Mouse (Mus musculus) layer of hippocampus, postnatal 25 days (tissue): ENCODE results near the gene Ncmap. TPM values are rescaled to one million over a fixed set of nuclear protein-coding genes. Genes with fewer than 3 reads are reported as not detected.

Experiments
- DNase-seq, 2 experiments: peaks; one replicate each; pipeline ENCODE4 v3.0.0; 2022; ENCODE audit warnings: mixed read lengths in 2 of 2, low spot score in 1 of 2; ENCODE audit errors: extremely low spot score in 1 of 2
- total RNA-seq, 2 experiments: library from RNA; stranded (reverse); gene quantifications; 2 replicates each; pipeline ENCODE4 v1.2.3; 2021

The Ncmap gene
- total RNA-seq, result under 1 TPM in 1 of 2 experiments, not detected in 1; 0.54 TPM

DNA sequence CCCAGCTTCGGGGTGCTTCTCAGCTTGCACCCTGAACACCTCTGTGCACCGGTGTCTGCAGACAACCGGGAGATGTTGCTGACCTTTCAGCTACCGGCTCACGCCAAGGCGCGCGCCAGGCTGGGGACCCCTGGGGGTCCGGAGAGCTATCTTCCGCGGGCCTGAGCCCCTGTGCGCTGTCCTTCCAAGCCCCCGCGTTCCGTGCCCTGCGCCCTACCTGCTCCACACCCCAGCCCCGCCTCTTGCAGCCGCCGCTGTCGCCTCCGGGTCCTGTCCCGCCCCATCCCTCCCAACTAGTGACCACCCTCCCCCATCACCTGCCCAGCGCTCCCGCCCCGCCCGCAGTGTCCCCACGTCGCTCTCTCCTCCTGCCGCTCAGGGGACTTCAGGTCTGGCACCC, at the start of gene Ncmap:
Gene Ncmap (minus strand): TSS at position 237 of the 400 bp plus-strand sequence.
- no peak for DNase-seq

DNA sequence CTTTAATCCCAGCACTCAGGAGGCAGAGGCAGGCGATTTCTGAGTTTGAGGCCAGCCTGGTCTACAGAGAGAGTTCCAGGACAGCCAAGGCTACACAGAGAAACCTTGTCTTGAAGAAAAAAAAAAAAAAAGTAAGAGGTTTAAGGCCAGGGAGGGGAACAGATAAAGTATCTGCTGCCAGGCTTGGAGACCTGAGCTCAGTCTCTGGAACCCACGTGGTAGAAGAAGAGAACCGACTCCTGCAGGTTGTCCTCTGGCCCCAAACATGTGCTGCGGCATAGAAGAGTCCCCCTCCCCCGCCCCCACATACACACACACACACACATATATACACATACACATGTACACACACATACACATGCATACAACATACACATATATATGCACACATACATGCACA, 44.4 kb upstream of the Ncmap start:
- DNase-seq, result no peak

DNA sequence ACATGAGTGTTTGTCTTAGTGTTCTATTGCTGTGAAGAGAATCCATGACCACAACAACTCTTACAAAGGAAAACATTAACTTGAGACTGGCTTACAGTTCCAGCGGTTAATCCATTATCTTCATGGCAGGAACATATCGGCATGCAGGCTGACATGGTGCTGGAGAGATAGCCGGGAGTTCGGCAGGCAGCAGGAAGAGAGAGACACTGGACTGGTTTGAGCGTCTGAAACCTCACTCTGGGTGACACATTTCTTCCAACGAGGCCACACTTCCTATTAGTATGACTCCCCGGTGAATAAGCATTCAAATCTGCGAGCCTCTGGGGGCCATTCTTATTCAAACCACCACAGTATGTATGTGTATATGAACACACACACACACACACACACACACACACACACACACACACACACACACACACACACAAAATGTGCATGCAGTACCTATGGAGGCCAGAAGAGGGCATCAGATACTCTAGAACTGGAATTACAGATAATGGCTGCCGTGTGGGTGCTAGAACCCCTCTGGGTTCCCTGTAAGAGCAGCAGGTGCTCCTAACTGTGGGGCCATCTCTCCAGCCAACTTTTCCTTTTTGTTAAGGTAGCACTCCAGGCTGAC, 42.0 kb upstream of the Ncmap start:
- DNase-seq, result no peak

DNA sequence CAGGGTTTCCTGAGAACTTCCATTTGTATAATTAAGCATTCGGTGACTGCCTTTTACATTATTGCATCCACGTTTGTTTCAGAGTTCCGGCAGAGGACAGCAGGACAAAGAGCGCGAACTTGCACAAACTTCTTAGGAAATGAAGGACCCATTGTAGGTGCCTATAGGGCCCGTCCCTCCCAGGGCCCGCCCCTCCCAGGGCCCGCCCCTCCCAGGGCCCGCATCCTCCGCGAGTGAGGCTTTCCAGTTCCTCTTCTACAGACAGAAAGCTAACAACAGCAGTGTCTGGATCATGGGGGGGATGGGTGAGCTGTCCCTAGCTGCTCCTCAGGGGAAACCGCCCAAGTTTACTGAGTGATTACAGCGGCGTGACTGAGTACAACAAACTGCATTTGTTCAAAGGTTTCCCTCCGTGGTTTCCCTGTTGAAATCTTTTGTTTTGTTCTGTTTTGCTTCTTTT, 41.2 kb upstream of the Ncmap start:
- DNase-seq, result no peak

DNA sequence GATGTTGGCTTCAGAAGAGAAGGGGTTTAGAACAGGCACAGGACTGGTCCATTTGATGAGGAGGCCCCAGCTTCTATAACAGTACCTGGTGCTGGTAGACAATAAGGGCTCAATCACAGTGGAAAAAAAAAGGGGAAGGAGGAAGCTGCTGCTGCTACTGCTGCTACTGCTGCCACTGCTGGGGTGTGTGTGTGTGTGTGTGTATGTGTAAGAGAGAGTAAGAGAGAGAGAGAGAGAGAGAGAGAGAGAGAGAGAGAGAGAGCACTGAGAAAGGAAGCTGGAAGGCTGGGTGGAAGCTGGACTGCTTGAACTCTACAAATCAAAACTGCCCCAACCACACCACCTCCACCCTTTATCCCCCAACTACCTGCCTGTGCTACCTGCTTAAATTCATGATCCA, 39.9 kb upstream of the Ncmap start:
- no peak for DNase-seq

DNA sequence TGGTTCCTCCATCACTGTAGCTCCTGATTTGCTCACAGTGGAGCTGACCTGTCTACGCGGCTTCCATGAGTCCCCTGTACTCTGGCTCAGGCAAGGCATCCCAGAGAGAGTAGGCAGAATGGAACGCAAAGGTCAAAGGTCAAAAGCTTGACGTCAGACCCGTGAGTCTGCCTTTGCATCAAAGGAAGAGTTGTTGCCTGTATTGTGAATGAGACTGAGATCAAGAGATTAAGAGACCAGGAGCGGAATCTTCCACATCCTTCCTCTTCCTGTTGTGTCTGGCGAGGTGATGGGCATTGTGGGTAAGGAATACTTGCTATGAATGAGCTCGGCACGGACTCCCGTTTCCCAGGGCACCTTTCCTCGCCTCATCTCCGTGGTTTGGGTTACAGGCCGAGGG, 38.3 kb upstream of the Ncmap start:
- DNase-seq, result no peak

DNA sequence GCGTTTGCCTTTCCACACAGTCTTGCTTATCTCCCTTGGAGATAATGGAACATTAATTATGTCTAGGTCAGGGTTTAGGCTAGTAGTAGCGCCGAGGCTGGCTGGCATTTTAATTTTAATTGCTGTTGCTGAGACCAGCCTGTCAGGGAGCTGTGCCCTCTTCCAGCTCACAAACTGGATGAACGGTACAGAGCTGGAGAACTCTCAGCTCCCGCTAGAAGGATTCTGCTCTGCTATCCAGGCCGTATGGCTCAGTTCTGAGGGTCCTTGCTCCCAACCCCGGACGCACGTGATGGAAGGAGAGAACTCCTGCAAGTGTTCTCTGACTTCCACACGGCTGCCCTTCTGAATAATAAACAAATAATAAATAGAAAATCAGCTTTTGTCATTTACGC, 36.4 kb upstream of the Ncmap start:
- DNase-seq, result no peak

DNA sequence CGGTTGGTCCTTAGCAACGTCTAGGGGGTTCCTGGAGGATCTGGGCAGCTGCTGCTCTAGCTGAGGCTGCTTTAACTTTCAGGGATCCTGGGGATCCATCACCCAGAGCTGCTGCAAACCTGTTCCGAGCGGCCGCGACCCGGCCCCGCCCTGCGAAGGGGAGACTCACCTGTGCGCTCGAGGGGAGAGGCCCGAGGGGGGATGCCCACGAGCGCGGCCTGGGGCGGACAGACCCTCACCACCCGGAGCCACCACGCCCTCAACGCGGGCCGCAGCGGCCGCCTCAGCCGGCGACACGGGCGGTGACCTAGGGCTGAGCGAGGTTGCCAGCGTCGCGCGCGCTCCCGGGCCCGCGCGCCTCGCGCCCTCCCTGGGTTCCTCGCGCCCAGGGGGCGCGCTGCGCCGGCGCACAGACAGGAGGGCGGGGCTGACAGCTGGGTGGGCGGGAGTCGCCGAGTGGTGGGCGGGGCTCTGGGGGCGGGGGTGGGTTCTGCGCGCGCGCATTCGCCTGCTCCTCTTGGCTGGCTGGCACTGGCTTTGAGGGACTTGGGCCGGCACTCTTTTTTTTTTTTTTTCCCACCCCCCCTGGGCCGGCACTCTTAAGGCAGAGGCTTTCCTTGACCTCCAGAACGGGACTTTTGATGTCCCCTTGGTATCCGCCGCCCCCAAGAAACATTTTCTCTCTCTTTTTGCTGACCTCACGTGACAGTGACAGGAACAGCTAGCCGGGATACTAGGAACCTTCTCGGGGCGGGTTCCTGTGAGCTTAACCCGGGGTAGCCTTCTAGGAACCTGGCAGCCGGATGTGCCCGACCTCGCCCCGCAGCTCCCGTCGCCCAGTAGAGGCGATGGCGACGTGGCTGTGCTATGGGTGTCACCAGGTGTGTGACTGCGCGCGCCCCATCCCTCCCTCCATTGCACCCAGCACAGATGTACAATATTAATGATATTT, 35.7 kb upstream of the Ncmap start, which contains the start of gene Rcan3:
Gene Rcan3 (minus strand): TSS at position 411 of the 952 bp plus-strand sequence.
- peak; percentile 47 to 57 for DNase-seq

DNA sequence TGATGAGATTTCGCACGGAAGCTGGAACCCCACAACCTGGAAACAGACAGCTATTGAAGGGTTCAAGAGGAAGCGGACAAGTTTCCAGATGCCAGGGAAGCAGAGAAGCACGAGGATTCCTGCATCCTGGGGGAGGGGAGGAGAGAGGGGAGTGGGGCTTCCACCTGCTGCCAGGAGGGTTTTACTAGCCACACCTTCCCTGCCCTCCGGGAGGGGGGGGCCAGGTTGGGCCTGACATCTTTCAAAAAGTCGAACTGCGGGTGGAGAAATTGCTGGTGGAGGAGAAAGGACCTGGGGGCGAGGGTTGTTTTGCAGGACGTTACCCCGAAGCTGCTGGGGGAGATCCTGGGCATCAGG, 35.0 kb upstream of the Ncmap start:
- DNase-seq, result no peak

DNA sequence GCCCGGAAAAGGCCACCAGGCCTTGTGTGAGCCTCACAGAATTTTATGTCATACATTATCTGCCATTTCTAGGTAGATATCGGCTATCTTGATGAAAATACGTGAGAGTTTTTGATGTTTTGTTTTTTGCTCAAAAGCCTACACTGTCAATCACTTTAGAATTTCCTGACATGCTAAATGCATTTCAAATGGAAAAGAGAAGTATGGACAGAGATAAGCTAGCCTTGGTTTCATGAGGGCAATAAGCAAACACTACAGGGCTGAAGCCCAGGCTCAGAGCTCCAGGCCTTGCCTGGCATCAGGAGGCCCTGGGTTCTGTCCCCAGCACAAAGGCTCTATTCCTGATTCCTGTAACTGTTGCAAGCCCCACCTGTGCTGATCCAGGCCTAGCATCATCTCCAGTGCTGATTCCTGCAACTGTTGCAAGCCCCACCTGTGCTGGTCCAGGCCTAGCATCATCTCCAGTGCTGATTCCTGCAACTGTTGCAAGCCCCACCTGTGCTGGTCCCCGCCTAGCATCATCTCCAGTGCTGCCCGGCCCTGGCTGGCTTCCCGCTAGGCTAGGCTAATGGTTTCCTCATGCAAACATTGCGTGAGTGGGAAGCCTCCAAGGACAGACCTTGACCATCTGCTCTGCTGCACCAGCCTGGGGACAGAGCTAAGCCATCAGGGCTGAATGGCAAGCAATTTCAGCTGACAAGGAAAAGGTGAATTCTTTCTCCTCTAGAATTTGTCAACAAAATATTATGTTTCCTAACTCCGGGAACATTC, 32.1 kb upstream of the Ncmap start:
- DNase-seq, result no peak

DNA sequence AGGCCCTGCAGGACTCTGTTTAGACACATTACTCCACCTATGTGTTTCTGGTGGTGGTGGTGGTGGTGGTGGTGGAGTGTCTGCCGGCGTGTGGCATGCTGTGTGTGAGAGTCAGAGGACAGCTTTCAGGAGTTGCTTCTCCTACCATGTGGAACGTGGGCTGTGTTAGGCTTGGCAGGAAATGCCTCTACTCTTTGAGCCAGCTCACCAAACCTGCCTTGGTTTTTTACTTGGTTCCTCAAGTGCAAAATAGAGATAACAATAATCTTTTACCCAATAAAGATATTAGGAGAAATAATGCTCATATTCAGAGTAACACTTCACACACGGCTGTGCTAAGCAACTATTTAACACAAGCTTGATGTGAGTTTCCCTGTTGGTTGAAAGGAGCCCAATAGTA, 31.4 kb upstream of the Ncmap start:
- DNase-seq, result no peak

DNA sequence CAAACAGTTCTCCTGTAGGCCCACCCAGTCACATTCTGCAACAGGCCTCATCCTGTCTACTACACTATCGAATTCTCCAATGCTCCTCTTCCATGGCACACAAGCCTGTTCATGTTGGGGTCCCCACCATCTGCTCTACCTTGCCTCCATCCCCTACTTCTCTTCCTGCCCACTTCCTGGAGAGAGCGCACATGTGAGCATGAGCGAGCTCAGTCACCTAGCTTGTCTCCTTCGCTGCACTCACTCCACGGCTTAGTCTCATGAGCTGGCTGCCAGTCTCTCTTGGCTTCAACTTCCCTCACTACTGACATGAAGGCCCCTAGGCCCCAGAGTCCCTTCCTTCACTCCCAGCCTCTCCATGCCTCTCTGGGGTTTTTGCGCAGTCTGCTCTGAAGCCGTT, 28.6 kb upstream of the Ncmap start:
- no peak for DNase-seq

DNA sequence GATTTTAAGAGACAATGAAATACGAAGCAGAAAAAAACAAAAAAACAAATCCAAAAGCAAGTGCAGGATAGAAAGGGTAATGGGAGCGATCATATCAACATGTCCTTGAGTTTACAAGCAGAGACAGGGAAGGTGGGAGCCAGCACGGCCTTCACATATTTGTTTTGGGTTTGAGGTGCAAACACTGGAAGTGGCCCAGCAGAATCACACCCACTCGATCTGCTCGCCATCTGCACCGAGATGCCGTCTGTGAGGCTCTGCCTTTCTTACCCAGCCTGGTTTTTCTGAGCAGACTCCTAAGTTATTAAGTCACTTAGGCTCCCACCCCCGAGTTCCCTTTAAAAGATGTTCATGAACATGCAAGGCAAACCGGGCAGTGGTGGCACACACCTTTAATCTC, 27.6 kb upstream of the Ncmap start:
- DNase-seq, result peak; percentile 50 to 64

DNA sequence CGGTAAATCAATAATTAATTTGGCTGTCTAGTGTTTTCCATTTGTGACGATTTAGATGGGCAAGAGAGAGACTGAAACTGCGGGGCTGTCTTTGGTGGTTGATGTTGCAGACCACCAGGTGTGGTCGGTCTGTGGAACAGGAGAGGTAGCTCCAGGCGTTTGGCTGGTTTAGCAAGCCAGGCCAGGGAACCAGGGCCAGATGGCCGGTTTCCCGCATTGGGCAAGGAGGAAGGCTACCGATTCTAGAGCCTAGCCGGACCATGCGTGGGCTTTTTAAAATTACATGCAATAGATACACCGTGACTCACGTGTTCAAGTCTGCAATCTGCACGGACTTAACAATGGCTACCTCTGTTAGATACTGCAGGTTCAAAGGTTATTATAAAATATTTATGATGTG, 22.9 kb upstream of the Ncmap start:
- DNase-seq, result no peak

DNA sequence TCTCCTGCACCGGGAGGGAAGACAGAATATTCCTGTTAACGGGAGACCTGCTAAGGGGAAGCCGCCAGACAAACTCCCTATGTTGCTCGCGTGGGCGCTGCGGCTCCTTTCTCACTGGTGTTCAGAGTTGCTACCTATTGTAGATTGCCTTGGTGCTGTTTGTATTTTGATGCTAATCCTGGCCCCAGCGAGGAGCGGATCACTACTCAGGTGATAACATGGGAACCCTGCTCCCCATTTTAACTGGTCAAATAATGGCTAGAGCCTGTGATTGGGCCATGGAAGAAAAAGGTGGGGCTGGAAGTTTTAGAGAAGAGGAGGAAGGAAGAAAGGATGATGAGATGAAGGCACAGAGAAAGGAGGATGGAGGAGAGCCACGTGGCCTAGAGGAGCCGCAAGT, 22.4 kb upstream of the Ncmap start:
- no peak for DNase-seq

DNA sequence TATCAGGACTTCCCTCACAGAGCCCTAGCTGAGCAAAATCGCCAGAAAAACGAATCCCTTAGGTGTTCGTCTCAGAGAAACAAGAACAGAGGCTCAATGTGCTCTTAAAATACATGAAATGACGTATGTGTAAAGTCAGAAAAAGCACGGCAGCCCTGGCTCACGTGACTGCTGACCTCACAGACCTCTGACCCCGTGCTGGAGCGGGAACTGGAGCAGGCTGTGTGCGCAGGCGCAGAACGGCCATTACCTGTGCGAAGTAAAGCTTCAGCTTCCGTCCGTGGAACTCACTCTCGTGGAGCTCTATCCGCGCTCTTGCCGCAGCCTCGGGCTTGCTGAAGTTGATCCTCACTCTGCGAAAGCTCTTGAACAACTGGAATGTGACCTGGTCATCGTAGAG, 22.0 kb upstream of the Ncmap start:
- DNase-seq, result no peak

DNA sequence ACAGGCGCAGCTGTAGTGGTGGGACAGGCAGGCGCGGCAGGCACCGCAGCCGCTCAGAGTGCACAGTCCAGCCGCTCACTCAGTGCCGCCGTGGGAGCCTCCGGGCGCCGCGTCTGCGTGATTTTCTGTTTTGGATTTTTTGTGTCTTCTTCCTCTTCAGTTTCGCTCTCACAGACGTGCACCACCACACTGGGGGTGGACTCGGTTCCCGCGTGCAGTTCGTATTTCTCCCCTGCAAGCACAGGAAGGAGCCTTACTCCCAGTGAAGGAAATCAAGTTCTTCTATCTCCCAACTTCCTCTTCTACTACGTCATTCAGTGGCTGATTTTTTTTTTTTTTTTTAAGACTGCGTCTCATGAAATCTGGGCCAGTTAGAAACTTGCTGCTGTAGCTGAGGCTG, 18.3 kb upstream of the Ncmap start:
- DNase-seq, result no peak

DNA sequence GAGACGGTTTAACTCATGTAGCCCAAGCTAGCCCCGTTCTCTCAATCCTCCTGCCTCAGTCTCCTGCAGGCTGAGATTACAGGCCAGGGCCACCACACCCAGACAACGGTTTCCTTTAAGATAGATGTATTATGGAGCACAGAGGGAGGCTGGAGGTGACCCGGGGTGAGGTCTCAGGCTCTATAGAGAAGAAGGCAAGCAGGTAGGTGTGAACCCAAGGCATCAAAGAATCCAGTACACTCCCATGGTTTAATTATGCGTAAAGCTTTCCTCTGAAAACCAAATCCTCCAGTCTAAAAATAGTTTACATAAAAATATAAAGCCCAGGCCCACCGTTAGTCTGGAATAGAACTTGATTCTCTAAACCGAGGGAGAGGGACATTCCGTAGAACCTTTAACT, 15.5 kb upstream of the Ncmap start:
- no peak for DNase-seq

DNA sequence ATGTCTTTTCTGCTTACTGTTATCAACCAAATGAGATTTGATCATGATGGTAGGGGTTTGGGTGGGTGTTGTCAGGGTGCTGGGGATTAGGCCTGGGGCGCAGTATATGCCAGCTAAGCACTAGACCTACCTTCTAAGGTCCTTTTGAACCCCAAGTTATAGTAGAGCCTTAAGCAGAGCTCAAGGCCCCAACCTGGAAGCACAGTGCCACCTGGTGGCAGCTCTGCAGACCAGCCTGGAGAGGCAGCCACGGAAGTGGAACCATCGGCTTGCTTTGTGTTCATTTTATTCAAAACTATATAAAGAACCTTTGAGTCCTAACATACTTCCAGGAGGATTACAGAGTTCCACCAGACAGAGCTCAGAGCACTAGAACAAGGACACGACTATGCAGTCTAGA, 13.6 kb upstream of the Ncmap start:
- peak; percentile 31 to 70 for DNase-seq

DNA sequence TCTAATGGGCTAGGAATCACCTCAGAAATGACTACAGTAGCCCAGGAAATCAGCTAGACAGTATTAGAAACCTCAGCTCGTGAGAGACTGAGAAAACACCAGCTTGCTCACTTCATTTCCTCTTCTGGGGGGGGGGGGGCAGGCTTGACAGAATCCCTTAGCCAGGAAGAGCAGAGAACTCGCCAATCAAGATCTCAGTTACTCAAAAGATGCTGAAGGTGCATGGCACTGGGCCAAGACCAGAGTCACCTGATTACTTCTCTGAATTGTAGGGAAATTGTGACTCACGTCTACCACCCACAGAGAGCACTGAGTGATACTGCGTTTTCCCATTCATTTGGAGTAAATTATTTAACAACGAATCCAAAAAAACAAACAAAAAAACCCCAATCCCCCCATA, 8.2 kb upstream of the Ncmap start:
- no peak for DNase-seq

DNA sequence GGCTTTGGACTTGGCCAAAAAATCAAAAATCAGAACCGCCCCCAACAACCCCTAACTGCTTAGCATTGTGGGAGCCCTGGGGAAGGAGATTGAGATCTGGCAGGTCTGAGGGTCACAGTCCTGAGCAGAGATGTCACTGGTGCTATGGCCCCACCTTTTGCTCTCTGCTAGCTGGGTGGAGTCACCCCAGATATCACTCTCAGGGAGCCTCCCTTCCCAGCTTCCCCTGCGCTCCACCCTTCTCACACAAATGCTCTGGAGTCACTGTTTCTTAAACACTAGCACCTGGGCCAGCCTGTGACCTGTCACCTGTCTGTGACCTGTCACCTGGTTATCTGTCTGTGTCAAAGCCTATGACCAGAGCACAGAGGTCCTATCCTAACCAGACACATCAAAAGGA, 6.9 kb upstream of the Ncmap start:
- no peak for DNase-seq
